Mouse (Mus musculus) CH12.LX (cell line): ENCODE data around the gene Arhgef3. TPM values are rescaled to one million over a fixed set of nuclear protein-coding genes. Genes with fewer than 3 reads are reported as not detected.
A peak's percentile ranks its signal among the peaks of the same experiment; 100 is the strongest.

Experiments used
- DNase-seq: peaks from one replicate; pipeline ENCODE4 v3.0.0-alpha.2; 2013; ENCODE audit errors: extremely low read depth
- H3K27ac ChIP-seq: 2 replicates; pipeline ENCODE4 v1.5.1; 2012; ENCODE audit warnings: low read depth, mild to moderate bottlenecking, control low read depth, moderate library complexity; ENCODE audit not compliant: insufficient read depth
- H3K27me3 ChIP-seq: replicated peaks from 2 replicates; pipeline ENCODE3; 2012; ENCODE audit warnings: inconsistent platforms
- H3K36me3 ChIP-seq, 2 experiments: replicated peaks in 1 of 2; 2 replicates each; pipeline versions ENCODE3 to v1.6.1; 2012; ENCODE audit warnings: inconsistent platforms in 1 of 2, low read length in 1 of 2, mild to moderate bottlenecking in 1 of 2, mixed read lengths in 1 of 2, moderate library complexity in 1 of 2; ENCODE audit not compliant: control insufficient read depth in 1 of 2, insufficient read depth in 1 of 2
- H3K4me1 ChIP-seq, 2 experiments: 2 replicates each; pipeline ENCODE4 v1.6.1; 2012; ENCODE audit warnings: inconsistent platforms in 1 of 2, moderate library complexity in 1 of 2; ENCODE audit not compliant: insufficient read depth in 2 of 2, control insufficient read depth in 1 of 2
- H3K4me2 ChIP-seq: 2 replicates; pipeline ENCODE4 v1.6.1; 2012; ENCODE audit warnings: low read depth, mild to moderate bottlenecking, control low read depth; ENCODE audit not compliant: poor library complexity, insufficient read depth, severe bottlenecking
- H3K4me3 ChIP-seq, 3 experiments: fragments of 150-350 bp in 1 of 3; sonication (generic) in 1 of 3; replicated peaks in 1 of 3; 2 replicates each; pipeline versions ENCODE3 to v1.5.1; 2011 to 2012; ENCODE audit warnings: low read depth in 2 of 3, low read length in 2 of 3, mild to moderate bottlenecking in 2 of 3, moderate library complexity in 2 of 3, control low read depth in 1 of 3, improper control_type of control experiment in 1 of 3, inconsistent platforms in 1 of 3, mixed read lengths in 1 of 3; ENCODE audit not compliant: poor library complexity in 1 of 3
- H3K79me2 ChIP-seq: replicated peaks from 2 replicates; pipeline ENCODE4 v1.6.1; 2012; ENCODE audit warnings: mild to moderate bottlenecking, moderate library complexity; ENCODE audit not compliant: control insufficient read depth, poor library complexity, insufficient read depth, severe bottlenecking; ENCODE audit errors: extremely low read depth
- H3K9ac ChIP-seq: 2 replicates; pipeline ENCODE4 v1.6.1; 2012; ENCODE audit warnings: low read depth, mild to moderate bottlenecking, control low read depth, moderate library complexity; ENCODE audit not compliant: insufficient read depth
- H3K9me3 ChIP-seq: replicated peaks from 2 replicates; pipeline ENCODE3; 2012; ENCODE audit warnings: low read length, inconsistent platforms, mixed read lengths
- CHD1 ChIP-seq: IDR thresholded peaks from 2 replicates; pipeline ENCODE4 v1.6.1; 2012; ENCODE audit warnings: low read depth, low read length, improper control_type of control experiment, inconsistent platforms
- CHD2 ChIP-seq: IDR thresholded peaks from 2 replicates; pipeline ENCODE4 v1.6.1; 2011; ENCODE audit warnings: low read length, improper control_type of control experiment
- CTCF ChIP-seq, 2 experiments: IDR thresholded peaks in 1 of 2; conservative IDR thresholded peaks in 1 of 2; 2 replicates each; pipeline ENCODE4 v1.5.1; 2011 to 2012; ENCODE audit warnings: low read depth in 2 of 2, low read length in 2 of 2, improper control_type of control experiment in 1 of 2, inconsistent platforms in 1 of 2, mild to moderate bottlenecking in 1 of 2, moderate library complexity in 1 of 2
- HCFC1 ChIP-seq: IDR thresholded peaks from 2 replicates; pipeline ENCODE4 v1.6.1; 2012; ENCODE audit warnings: low read depth, mild to moderate bottlenecking, inconsistent platforms, low read length, improper control_type of control experiment
- IRF4 ChIP-seq: IDR thresholded peaks from 2 replicates; pipeline ENCODE4 v1.6.1; 2014; ENCODE audit warnings: low read depth, mild to moderate bottlenecking, inconsistent platforms, low read length, improper control_type of control experiment
- JUND ChIP-seq: conservative IDR thresholded peaks from 2 replicates; pipeline ENCODE4 v1.6.1; 2011; ENCODE audit warnings: low read depth, low read length, improper control_type of control experiment
- MAZ ChIP-seq: IDR thresholded peaks from 2 replicates; pipeline ENCODE4 v1.6.1; 2012; ENCODE audit warnings: low read depth, mild to moderate bottlenecking, inconsistent platforms, low read length, improper control_type of control experiment, moderate library complexity
- MXI1 ChIP-seq: IDR thresholded peaks from 2 replicates; pipeline ENCODE4 v1.6.1; 2011; ENCODE audit warnings: mild to moderate bottlenecking, low read depth, low read length, improper control_type of control experiment
- MYC ChIP-seq: IDR thresholded peaks from 2 replicates; pipeline ENCODE4 v1.6.1; 2011; ENCODE audit warnings: low read depth, mild to moderate bottlenecking, improper control_type of control experiment, low read length
- NRF1 ChIP-seq: IDR thresholded peaks from 2 replicates; pipeline ENCODE4 v1.6.1; 2014; ENCODE audit warnings: low read depth, mild to moderate bottlenecking, inconsistent platforms, low read length, improper control_type of control experiment, moderate library complexity
- RAD21 ChIP-seq: IDR thresholded peaks from 2 replicates; pipeline ENCODE4 v1.6.1; 2011; ENCODE audit warnings: low read depth, mild to moderate bottlenecking, low read length, improper control_type of control experiment, moderate library complexity
- SMC3 ChIP-seq: IDR thresholded peaks from 2 replicates; pipeline ENCODE4 v1.6.1; 2011; ENCODE audit warnings: low read depth, low read length, improper control_type of control experiment
- TBP ChIP-seq: conservative IDR thresholded peaks from 2 replicates; pipeline ENCODE4 v1.6.1; 2011; ENCODE audit warnings: low read depth, low read length, improper control_type of control experiment
- TCF12 ChIP-seq: IDR thresholded peaks from 2 replicates; pipeline ENCODE4 v1.6.1; 2014; ENCODE audit warnings: low read depth, mild to moderate bottlenecking, inconsistent platforms, low read length, improper control_type of control experiment
- UBTF ChIP-seq: IDR thresholded peaks from 2 replicates; pipeline ENCODE4 v1.6.1; 2012; ENCODE audit warnings: low read depth, mild to moderate bottlenecking, inconsistent platforms, low read length, improper control_type of control experiment, moderate library complexity
- USF1 ChIP-seq: IDR thresholded peaks from 2 replicates; pipeline ENCODE4 v1.6.1; 2014; ENCODE audit warnings: low read depth, mild to moderate bottlenecking, inconsistent platforms, low read length, improper control_type of control experiment
- ZC3H11A ChIP-seq: IDR thresholded peaks from 2 replicates; pipeline ENCODE4 v1.6.1; 2012; ENCODE audit warnings: low read depth, mild to moderate bottlenecking, inconsistent platforms, low read length, improper control_type of control experiment
- ZKSCAN1 ChIP-seq: IDR thresholded peaks from 2 replicates; pipeline ENCODE4 v1.6.1; 2012; ENCODE audit warnings: low read depth, inconsistent platforms, low read length, improper control_type of control experiment, borderline replicate concordance
- ZNF384 ChIP-seq: IDR thresholded peaks from 2 replicates; pipeline ENCODE4 v1.6.1; 2012; ENCODE audit warnings: low read depth, low read length, improper control_type of control experiment, inconsistent platforms
- dilution Hi-C: fragments of 300-500 bp; cut with MboI; formaldehyde crosslinking; loops from 2 replicates; pipeline ENCODE4 v1.14.3; 2020; ENCODE audit warnings: low sequenced_read_pairs; ENCODE audit not compliant: extremely low pct_unique_long_range_greater_than_20kb, extremely low pct_ligation_motif_present
- in situ Hi-C: fragments of 300-500 bp; cut with MboI; formaldehyde crosslinking; loops from 3 replicates; pipeline ENCODE4 v1.14.3; 2019; ENCODE audit warnings: low sequenced_read_pairs, low pct_ligation_motif_present, low pct_unique_long_range_greater_than_20kb, mixed read lengths
- polyA plus RNA-seq: library from polyadenylated mRNA; unstranded; fragments of >175 nt; gene quantifications from 2 replicates; pipeline ENCODE4 v1.2.1, GENCODE M21; 2012; ENCODE audit warnings: low read depth; ENCODE audit not compliant: insufficient read length
- total RNA-seq, 2 experiments: library from RNA; depleted of rRNA; stranded (reverse); fragments of 300-350 nt in 1 of 2; fragments of >200 nt in 1 of 2; gene quantifications; 2 replicates each; pipeline ENCODE4 v1.2.3; 2012 to 2014

Arhgef3 gene
- total and polyA plus RNA-seq, 3 experiments: 0.51 to 0.64 (median 0.62) TPM

GRCm38 (mm10) chr14:27250281-27250789, 135.6 kb downstream of the Arhgef3 start:
- no peak for DNase-seq
- Histone ChIP-seq H3K4me1 (peaks cover 0 to 7% of the 10 kb centered on the region in 2 experiments; a peak in 2 of 4 replicates), H3K27ac (no peak overlapping the region), H3K9me3 (no peaks in the 10 kb centered on the region)
- TF ChIP-seq TCF12 (no peak), SMC3 (no peak), HCFC1 (no peak), MYC (no peak), ZKSCAN1 (no peak), CHD1 (no peak), CHD2 (no peak), IRF4 (no peak), TBP (no peak), RAD21 (no peak), MAZ (no peak), JUND (no peak), USF1 (no peak), ZNF384 (no peak)
- TF ChIP-seq, all 38 proteins: peak for 0
- Histone ChIP-seq H3K9ac (no peak overlapping the region), H3K27me3 (no peaks in the 10 kb centered on the region), H3K4me2 (no peak overlapping the region), H3K4me3 (no peak overlapping the region), H3K79me2 (no peaks in the 10 kb centered on the region), H3K36me3 (no peaks in the 10 kb centered on the region)
- in situ Hi-C loops (no loop called here), dilution Hi-C loops (no loop called here)

GRCm38 (mm10) chr14:27253391-27253790, 138.7 kb downstream of the Arhgef3 start:
- TF ChIP-seq SMC3 (peak; percentile 37; the same call in 1 of the 2 replicates), NRF1 (no peak), MYC (no peak), MXI1 (no peak), CTCF (conservative IDR thresholded peaks at IDR 0.05 in 1 of 2, IDR thresholded peaks at IDR 0.05 in 1 of 2; ENCODE audit: low read depth in 2 of 2, low read length in 2 of 2) (peak in 1 of 2 experiments; percentile 39; a peak in 1 of 4 replicates), CHD1 (no peak), UBTF (no peak), ZC3H11A (no peak)
- H3K36me3 ChIP-seq: no peaks in the 10 kb centered on the region
- in situ Hi-C loops (no loop called here), dilution Hi-C loops (no loop called here)
- no peak overlapping the region for H3K4me2 ChIP-seq
- H3K79me2 ChIP-seq: no peaks in the 10 kb centered on the region
- H3K9me3 ChIP-seq: no peaks in the 10 kb centered on the region
- no peak overlapping the region for H3K4me3 ChIP-seq
- no peaks in the 10 kb centered on the region for H3K27me3 ChIP-seq
- peaks cover 0 to 7% of the 10 kb centered on the region in 2 experiments; a peak in 2 of 4 replicates for H3K4me1 ChIP-seq
- H3K9ac ChIP-seq: no peak overlapping the region
- peak; percentile 14 for DNase-seq
- H3K27ac ChIP-seq: no peak overlapping the region
